Comparison of ENCODE assay signal across 1 mouse cellular context in the genomic region with DNA sequence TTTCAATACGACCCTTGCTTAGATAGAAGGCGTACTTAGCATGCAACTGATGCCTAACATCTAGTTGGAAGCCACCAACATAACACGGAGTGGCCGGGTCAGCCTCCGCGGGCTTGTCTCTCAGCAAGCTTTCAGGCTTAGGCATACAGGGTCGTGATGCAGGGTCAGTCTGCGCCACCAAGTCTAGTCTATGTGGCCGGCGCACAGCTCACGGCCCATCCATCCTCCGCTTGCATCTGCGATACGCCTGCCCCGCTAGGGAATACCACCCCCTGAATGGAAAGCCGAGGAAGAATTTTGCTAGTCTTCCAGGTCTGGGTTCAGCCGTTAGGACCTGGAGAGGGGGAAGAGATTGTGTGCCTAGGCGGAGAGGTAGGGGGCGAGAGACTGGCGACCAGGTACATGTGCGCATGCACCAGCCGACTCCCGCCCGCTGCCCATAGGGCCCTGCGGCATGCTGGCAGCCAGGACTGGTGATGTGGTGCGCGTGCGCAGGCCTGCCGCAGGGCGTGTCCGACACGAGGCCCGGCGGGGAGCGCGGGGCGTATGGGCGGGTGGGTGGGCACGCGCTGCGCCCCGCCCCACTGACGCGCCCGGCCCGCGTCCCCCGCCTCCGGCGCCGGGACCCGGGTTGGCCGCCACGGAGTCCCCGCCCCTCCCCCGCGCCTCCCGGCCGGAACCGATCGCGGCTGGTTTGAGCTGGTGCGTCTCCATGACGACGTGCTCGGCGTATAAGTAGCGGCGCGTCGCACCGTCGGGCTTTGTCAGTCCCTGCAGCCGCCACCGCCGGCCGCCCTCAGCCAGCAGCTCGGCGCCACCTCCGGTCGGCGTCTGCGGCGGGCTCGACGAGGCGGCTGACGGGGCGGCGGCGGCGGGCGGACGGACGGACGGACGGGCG.
TF ChIP-seq lines count a peak whose summit lies in the region.

A gene (plus strand): TSS at position 586 of the 898 bp plus-strand sequence.

TF ChIP-seq in MEL, 35 proteins besides CTCF, POLR2A, EP300 and RAD21 (continued from another document):
- no peak for TF ChIP-seq GATA1 (IDR thresholded peaks at IDR 0.05; ENCODE audit: low read depth, low read length)
- no peak for TF ChIP-seq ZNF384 (IDR thresholded peaks at IDR 0.05; ENCODE audit: low read depth, low read length)
- TF ChIP-seq TAL1 (IDR thresholded peaks at IDR 0.05; ENCODE audit: low read length), result no peak
- peak; percentile 85 for TF ChIP-seq NRF1 (IDR thresholded peaks at IDR 0.05; ENCODE audit: insufficient read depth, low read depth, low read length, poor library complexity, severe bottlenecking)
- no peak for TF ChIP-seq MYC (IDR thresholded peaks at IDR 0.05; ENCODE audit: low read depth, low read length)
- no peak for TF ChIP-seq USF1 (IDR thresholded peaks at IDR 0.05; ENCODE audit: low read depth, low read length)
- no peak for TF ChIP-seq CHD2 (IDR thresholded peaks at IDR 0.05; ENCODE audit: low read length)
- TF ChIP-seq MAZ (IDR thresholded peaks at IDR 0.05; ENCODE audit: low read depth, low read length), result no peak
